Mouse (Mus musculus) G1E (cell line): ENCODE measurements around the gene Gnaq.

Experiments
- CTCF ChIP-seq: IDR thresholded peaks from 2 replicates; pipeline ENCODE4 v1.5.1; 2012; ENCODE audit warnings: low read depth, low read length, inconsistent platforms, mixed read lengths
- GATA1 ChIP-seq: IDR thresholded peaks from 2 replicates; pipeline ENCODE4 v1.6.1; 2012; ENCODE audit warnings: borderline replicate concordance, low read length, inconsistent platforms, mixed read lengths
- POLR2AphosphoS5 ChIP-seq: IDR thresholded peaks from 2 replicates; pipeline ENCODE4 v1.6.1; 2012; ENCODE audit warnings: low read depth, low read length, inconsistent platforms; ENCODE audit not compliant: insufficient replicate concordance
- TAL1 ChIP-seq: conservative IDR thresholded peaks from 2 replicates; pipeline ENCODE4 v1.6.1; 2012; ENCODE audit warnings: low read depth, low read length, inconsistent platforms, mixed read lengths

GRCm38 (mm10) chr19:16329648-16330047 lies 197.0 kb downstream of the Gnaq start:
- TF ChIP-seq CTCF = no peak
- no peak for TF ChIP-seq TAL1
- TF ChIP-seq POLR2AphosphoS5 = no peak
- no peak for TF ChIP-seq GATA1
